Mouse (Mus musculus) right cerebral cortex, adult 18-20 months (tissue): ENCODE results near the gene Gk5.

Experiments
- DNase-seq: peaks from one replicate; pipeline ENCODE4 v3.0.0; 2022; ENCODE audit warnings: mixed read lengths

The Gk5 gene

DNA sequence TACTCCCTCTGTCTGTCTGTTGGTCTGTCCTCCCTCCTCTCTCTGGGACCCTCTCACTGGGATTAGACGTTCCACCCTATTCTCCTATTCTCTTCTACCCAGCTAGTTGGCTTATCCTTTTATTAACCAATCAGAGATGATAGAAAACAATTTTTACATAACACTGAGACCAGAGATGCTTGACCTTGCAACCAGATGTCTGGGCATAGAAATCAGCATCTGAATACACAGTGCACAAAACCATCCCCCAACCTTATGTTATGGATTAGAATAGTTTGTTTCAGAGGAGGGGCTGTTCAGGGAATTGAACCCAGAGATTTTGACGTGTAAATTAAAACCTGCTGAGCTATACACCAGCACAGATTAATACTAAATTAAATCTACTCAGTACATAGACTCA, 111.1 kb downstream of the Gk5 start:
- DNase-seq, result no peak
